Mouse (Mus musculus) forebrain, embryonic 11.5 days (tissue): ENCODE results near the gene Hyou1. TPM values are rescaled to one million over a fixed set of nuclear protein-coding genes. Genes with fewer than 3 reads are reported as not detected.
"Not testable (repeated sequence)": the region's sequence is repeated elsewhere in the genome, so short reads cannot be mapped to it uniquely, and the experiment has no call there.

Source experiments
- ATAC-seq: fragments of 200-750 bp; cut with Nextera tagmentation; replicated peaks from 2 replicates; pipeline ENCODE4 v1.8.0; 2017; ENCODE audit warnings: moderate TSS enrichment; ENCODE audit not compliant: low FRiP score
- DNase-seq: peaks from one replicate; pipeline ENCODE4 v3.0.0-alpha.2; 2017; ENCODE audit warnings: low spot score
- H3K27ac ChIP-seq: fragments of 300-500 bp; sonication (generic); 2 replicates; pipeline ENCODE4 v1.5.1; 2014; ENCODE audit warnings: low read depth, low read length
- H3K27me3 ChIP-seq: fragments of 300-500 bp; sonication (generic); 2 replicates; pipeline ENCODE4 v1.6.1; 2014; ENCODE audit warnings: mild to moderate bottlenecking, low read length, mixed read lengths; ENCODE audit not compliant: control insufficient read depth, insufficient read depth
- H3K36me3 ChIP-seq: fragments of 300-500 bp; sonication (generic); 2 replicates; pipeline ENCODE4 v1.6.1; 2014; ENCODE audit warnings: mild to moderate bottlenecking, low read length, moderate library complexity, mixed read lengths; ENCODE audit not compliant: control insufficient read depth, insufficient read depth
- H3K4me1 ChIP-seq: fragments of 300-500 bp; sonication (generic); replicated peaks from 2 replicates; pipeline ENCODE4 v1.6.1; 2014; ENCODE audit warnings: low read length, mixed read lengths; ENCODE audit not compliant: control insufficient read depth, insufficient read depth
- H3K4me2 ChIP-seq: fragments of 300-500 bp; sonication (generic); 2 replicates; pipeline ENCODE4 v1.6.1; 2014; ENCODE audit warnings: low read depth, mild to moderate bottlenecking, low read length, moderate library complexity, mixed read lengths; ENCODE audit not compliant: severe bottlenecking
- H3K4me3 ChIP-seq: fragments of 300-500 bp; sonication (generic); 2 replicates; pipeline ENCODE4 v1.5.1; 2014; ENCODE audit warnings: low read depth, low read length
- H3K9ac ChIP-seq: fragments of 300-500 bp; sonication (generic); 2 replicates; pipeline ENCODE4 v1.6.1; 2014; ENCODE audit warnings: low read length
- H3K9me3 ChIP-seq: fragments of 300-500 bp; sonication (generic); 2 replicates; pipeline ENCODE4 v1.6.1; 2016; ENCODE audit warnings: low read length, mixed read lengths; ENCODE audit not compliant: control insufficient read depth
- WGBS: fragments of 180-500 bp; shearing (Covaris S2); extraction: QIAGEN DNeasy Blood & Tissue Kit; methylation state at CpG from one replicate; pipeline ENCODE4 v1.1.7; 2014; 5-methylcytosine and 5-hydroxymethylcytosine counted together
- polyA plus RNA-seq: library from polyadenylated mRNA; unstranded; fragments of >200 nt; fragmentation: Nextera tagmentation; extraction: Ambion mirVana; gene quantifications from 2 replicates; pipeline ENCODE4 v1.2.1, GENCODE M21; 2014

Gene Hyou1
- polyA plus RNA-seq, 1 experiment from 2014 or later, result 32.5 TPM

- Histone ChIP-seq H3K4me1 (0 out of 2 replicates have a peak, but pooled peaks cover 2% of the 10 kb centered on the region), H3K27ac (no peak within 1 kb of the TSS), H3K36me3 (peaks cover 3% of the 10 kb centered on the region; the same call in 1 of the 2 replicates), H3K4me2 (peak within 1 kb of the TSS; percentile 78), H3K4me3 (peak within 1 kb of the TSS; percentile 74), H3K9me3 (no peaks in the 10 kb centered on the region), H3K9ac (peak within 1 kb of the TSS; percentile 63), H3K27me3 (no peaks in the 10 kb centered on the region)
- WGBS, result under 1% methylated on average over 44 of the region's 44 CpGs
- DNase-seq (peak; percentile 97), ATAC-seq (peak; percentile 93)
These were observed 17.9 kb upstream of the Hyou1 start, which contains the start of gene Vps11 for GRCm38 (mm10) chr9:44361190-44361917. TSS of gene Vps11 (minus strand) at chr9:44361670.

GRCm38 (mm10) chr9:44361931-44362330 lies 17.4 kb upstream of the Hyou1 start:
- Histone ChIP-seq H3K4me3 (peak overlapping the region; percentile 74; the same call in 1 of the 2 replicates), H3K4me2 (peak overlapping the region; percentile 78; the same call in 1 of the 2 replicates)
- H3K27ac ChIP-seq, H3K4me1 ChIP-seq, H3K9me3 ChIP-seq, H3K36me3 ChIP-seq, DNase-seq, H3K9ac ChIP-seq, H3K27me3 ChIP-seq, ATAC-seq: not testable (repeated sequence)
- WGBS, result 50% methylated on average over 4 of the region's 4 CpGs

- no peaks in the 10 kb centered on the region for H3K36me3 ChIP-seq
- H3K9me3 ChIP-seq, result no peaks in the 10 kb centered on the region
- H3K4me1 ChIP-seq, result 0 out of 2 replicates have a peak, but pooled peaks cover 2% of the 10 kb centered on the region
- no peak overlapping the region for H3K4me3 ChIP-seq
- no peak overlapping the region for H3K27ac ChIP-seq
- no peak overlapping the region for H3K9ac ChIP-seq
- DNase-seq (no peak), ATAC-seq (no peak)
- H3K4me2 ChIP-seq, result no peak overlapping the region
- no peaks in the 10 kb centered on the region for H3K27me3 ChIP-seq
- WGBS, result 62% methylated on average over 3 of the region's 3 CpGs
These were observed 14.8 kb upstream of the Hyou1 start for GRCm38 (mm10) chr9:44364480-44364879.

- Histone ChIP-seq H3K4me2 (no peak overlapping the region), H3K4me1 (no peaks in the 10 kb centered on the region), H3K27me3 (no peaks in the 10 kb centered on the region), H3K9ac (no peak overlapping the region), H3K36me3 (no peaks in the 10 kb centered on the region), H3K4me3 (no peak overlapping the region), H3K27ac (no peak overlapping the region), H3K9me3 (no peaks in the 10 kb centered on the region)
- ATAC-seq (no peak), DNase-seq (no peak)
These were observed 5.9 kb upstream of the Hyou1 start for GRCm38 (mm10) chr9:44373386-44373785.

DNA sequence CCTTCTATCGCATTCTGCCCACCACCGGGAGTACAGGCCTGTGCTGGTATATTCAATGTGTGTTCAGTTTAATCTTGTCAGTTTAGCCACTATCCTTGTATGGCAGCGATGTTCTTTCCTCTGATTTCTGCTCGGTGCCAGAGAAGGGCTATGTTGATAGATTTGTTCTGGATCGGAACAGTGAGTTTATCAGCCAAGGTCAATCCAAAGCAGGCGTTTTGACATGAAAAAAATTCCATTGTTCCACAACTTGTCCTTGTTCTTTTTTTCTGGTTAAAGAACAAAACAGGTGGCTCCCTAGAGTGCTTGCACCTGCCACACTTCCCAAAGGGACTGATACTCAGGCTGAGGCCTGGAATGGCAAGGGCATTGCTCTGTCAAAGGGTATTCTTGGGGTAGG lies 3.1 kb upstream of the Hyou1 start:
- no peak for ATAC-seq
- Histone ChIP-seq H3K4me1 (peaks cover 4% of the 10 kb centered on the region), H3K27me3 (no peaks in the 10 kb centered on the region), H3K27ac (no peak overlapping the region), H3K9ac (no peak overlapping the region), H3K36me3 (no peaks in the 10 kb centered on the region), H3K9me3 (no peaks in the 10 kb centered on the region), H3K4me3 (no peak overlapping the region), H3K4me2 (no peak overlapping the region)
- no peak for DNase-seq
- 88% methylated on average over 6 of the region's 6 CpGs for WGBS

- not testable (repeated sequence) for H3K9me3 ChIP-seq, H3K27ac ChIP-seq, H3K27me3 ChIP-seq, DNase-seq, H3K4me2 ChIP-seq, H3K9ac ChIP-seq, H3K36me3 ChIP-seq, H3K4me3 ChIP-seq, ATAC-seq, H3K4me1 ChIP-seq
- WGBS, result 76% methylated on average over 2 of the region's 2 CpGs
These were observed 2.0 kb upstream of the Hyou1 start for GRCm38 (mm10) chr9:44377335-44377734.

DNA sequence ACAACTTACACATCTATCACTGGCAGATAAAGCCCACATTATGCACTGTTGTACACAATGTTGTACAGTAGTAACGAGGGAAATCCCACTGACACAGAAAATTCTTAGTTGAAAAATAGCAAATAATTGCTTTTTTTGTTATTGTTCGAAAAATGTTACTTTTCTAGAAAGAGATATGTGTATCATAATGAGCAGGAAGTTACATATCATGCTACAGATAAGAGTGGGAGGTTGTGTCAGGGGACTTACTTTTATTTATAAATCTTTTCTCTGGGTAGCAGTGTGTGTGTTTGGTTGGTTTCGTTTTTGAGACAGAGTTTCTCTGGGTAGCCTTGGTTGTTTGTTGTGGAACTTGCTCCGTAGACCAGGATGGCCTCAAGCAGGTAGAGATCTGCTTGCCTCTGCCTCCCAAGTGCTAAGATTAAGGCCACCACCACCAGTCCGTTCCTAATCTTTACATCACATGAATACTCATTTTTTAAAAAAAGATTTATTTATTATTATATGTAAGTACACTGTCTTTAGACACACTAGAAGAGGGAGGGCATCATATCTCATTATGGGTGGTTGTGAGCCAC lies 1.0 kb upstream of the Hyou1 start:
- peak overlapping the region; percentile 89 for H3K4me3 ChIP-seq
- H3K27me3 ChIP-seq, result no peaks in the 10 kb centered on the region
- peak overlapping the region; percentile 65 for H3K9ac ChIP-seq
- peaks cover 12% of the 10 kb centered on the region; the same call in 1 of the 2 replicates for H3K36me3 ChIP-seq
- peaks cover 4% of the 10 kb centered on the region for H3K4me1 ChIP-seq
- no peak overlapping the region; the same call in 1 of the 2 replicates for H3K27ac ChIP-seq
- WGBS, result 91% methylated on average over 5 of the region's 5 CpGs
- H3K4me2 ChIP-seq, result peak overlapping the region; percentile 73
- ATAC-seq (no peak), DNase-seq (no peak)
- no peaks in the 10 kb centered on the region for H3K9me3 ChIP-seq

DNA sequence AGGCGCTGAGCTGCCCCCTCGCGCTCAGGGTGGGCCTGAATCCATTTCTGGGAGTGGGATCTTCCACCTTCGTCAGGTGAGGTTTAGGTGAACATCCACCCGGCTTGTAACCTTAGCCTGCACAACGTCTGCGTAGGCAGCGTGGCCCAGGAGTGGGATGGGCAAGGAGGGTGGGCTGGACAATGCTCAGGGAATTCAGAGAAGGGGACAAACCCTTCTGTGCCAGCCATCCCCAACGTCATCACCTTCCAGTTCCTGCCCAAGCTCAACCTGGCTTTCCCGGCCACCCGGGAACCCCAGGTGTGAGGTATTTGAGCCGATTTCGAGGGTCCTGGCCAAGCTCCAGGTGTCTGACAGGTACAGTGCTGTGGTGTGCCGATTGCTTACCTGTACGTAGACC lies 572 bp downstream of the Hyou1 start:
- H3K9ac ChIP-seq, result peak overlapping the region; percentile 94
- DNase-seq, result no peak
- ATAC-seq, result peak; percentile 16; the same call in 1 of the 2 replicates
- H3K27me3 ChIP-seq, result no peaks in the 10 kb centered on the region
- 10% methylated on average over 15 of the region's 15 CpGs for WGBS
- H3K4me2 ChIP-seq, result peak overlapping the region; percentile 96
- H3K9me3 ChIP-seq, result no peaks in the 10 kb centered on the region
- H3K4me3 ChIP-seq, result peak overlapping the region; percentile 89
- H3K4me1 ChIP-seq, result peaks cover 4% of the 10 kb centered on the region
- H3K27ac ChIP-seq, result peak overlapping the region; percentile 57
- peaks cover 24% of the 10 kb centered on the region for H3K36me3 ChIP-seq
